Mouse (Mus musculus): ENCODE results near the gene Slc4a4. TPM values are rescaled to one million over a fixed set of nuclear protein-coding genes. Genes with fewer than 3 reads are reported as not detected.
"Not testable (repeated sequence)": the region's sequence is repeated elsewhere in the genome, so short reads cannot be mapped to it uniquely, and the experiment has no call there.

Slc4a4 gene
- total RNA-seq, 2 experiments from 2014 or later = not detected

- ATAC-seq (replicated peaks; ENCODE audit: low FRiP score, poor library complexity, severe bottlenecking) = no peak
These were observed 102.4 kb downstream of the Slc4a4 start for GRCm38 (mm10) chr5:88989018-88989417.

GRCm38 (mm10) chr5:88990196-88990747 is 103.7 kb downstream of the Slc4a4 start:
- no peak for ATAC-seq (replicated peaks; ENCODE audit: low FRiP score, poor library complexity, severe bottlenecking)

GRCm38 (mm10) chr5:88991309-88991708 is 104.7 kb downstream of the Slc4a4 start:
- ATAC-seq (replicated peaks; ENCODE audit: low FRiP score, poor library complexity, severe bottlenecking) = not testable (repeated sequence)

- no peak for ATAC-seq (replicated peaks; ENCODE audit: low FRiP score, poor library complexity, severe bottlenecking)
These were observed 107.9 kb downstream of the Slc4a4 start for GRCm38 (mm10) chr5:88994533-88994932.

- no peak for ATAC-seq (replicated peaks; ENCODE audit: low FRiP score, poor library complexity, severe bottlenecking)
These were observed 109.6 kb downstream of the Slc4a4 start for GRCm38 (mm10) chr5:88996246-88996645.

- ATAC-seq (replicated peaks; ENCODE audit: low FRiP score, poor library complexity, severe bottlenecking) = no peak
These were observed 110.7 kb downstream of the Slc4a4 start for GRCm38 (mm10) chr5:88997277-88997676.

- ATAC-seq (replicated peaks; ENCODE audit: low FRiP score, poor library complexity, severe bottlenecking) = no peak
These were observed 113.2 kb downstream of the Slc4a4 start for GRCm38 (mm10) chr5:88999793-89000192.

- ATAC-seq (replicated peaks; ENCODE audit: low FRiP score, poor library complexity, severe bottlenecking) = no peak
These were observed 114.0 kb downstream of the Slc4a4 start for GRCm38 (mm10) chr5:89000598-89000997.

GRCm38 (mm10) chr5:89010116-89010515 is 123.5 kb downstream of the Slc4a4 start:
- no peak for ATAC-seq (replicated peaks; ENCODE audit: low FRiP score, poor library complexity, severe bottlenecking)

- no peak for ATAC-seq (replicated peaks; ENCODE audit: low FRiP score, poor library complexity, severe bottlenecking)
These were observed 125.8 kb downstream of the Slc4a4 start for GRCm38 (mm10) chr5:89012456-89012855.

- no peak for ATAC-seq (replicated peaks; ENCODE audit: low FRiP score, poor library complexity, severe bottlenecking)
These were observed 128.2 kb downstream of the Slc4a4 start for GRCm38 (mm10) chr5:89014782-89015181.

GRCm38 (mm10) chr5:89015878-89016277 is 129.3 kb downstream of the Slc4a4 start:
- no peak for ATAC-seq (replicated peaks; ENCODE audit: low FRiP score, poor library complexity, severe bottlenecking)

- no peak for ATAC-seq (replicated peaks; ENCODE audit: low FRiP score, poor library complexity, severe bottlenecking)
These were observed 131.9 kb downstream of the Slc4a4 start for GRCm38 (mm10) chr5:89018537-89018936.

- ATAC-seq (replicated peaks; ENCODE audit: low FRiP score, poor library complexity, severe bottlenecking) = no peak
These were observed 137.8 kb downstream of the Slc4a4 start for GRCm38 (mm10) chr5:89024413-89024812.

GRCm38 (mm10) chr5:89027518-89028085 is 141.0 kb downstream of the Slc4a4 start:
- no peak for ATAC-seq (replicated peaks; ENCODE audit: low FRiP score, poor library complexity, severe bottlenecking)

- ATAC-seq (replicated peaks; ENCODE audit: low FRiP score, poor library complexity, severe bottlenecking) = no peak
These were observed 146.0 kb downstream of the Slc4a4 start for GRCm38 (mm10) chr5:89032647-89033046.

GRCm38 (mm10) chr5:89033256-89033655 is 146.6 kb downstream of the Slc4a4 start:
- ATAC-seq (replicated peaks; ENCODE audit: low FRiP score, poor library complexity, severe bottlenecking) = no peak

GRCm38 (mm10) chr5:89036147-89036546 is 149.5 kb downstream of the Slc4a4 start:
- ATAC-seq (replicated peaks; ENCODE audit: low FRiP score, poor library complexity, severe bottlenecking) = no peak

GRCm38 (mm10) chr5:89040814-89041213 is 154.2 kb downstream of the Slc4a4 start:
- ATAC-seq (replicated peaks; ENCODE audit: low FRiP score, poor library complexity, severe bottlenecking) = no peak

GRCm38 (mm10) chr5:89043846-89044245 is 157.2 kb downstream of the Slc4a4 start:
- ATAC-seq (replicated peaks; ENCODE audit: low FRiP score, poor library complexity, severe bottlenecking) = no peak

- no peak for ATAC-seq (replicated peaks; ENCODE audit: low FRiP score, poor library complexity, severe bottlenecking)
These were observed 158.2 kb downstream of the Slc4a4 start for GRCm38 (mm10) chr5:89044801-89045200.

- ATAC-seq (replicated peaks; ENCODE audit: low FRiP score, poor library complexity, severe bottlenecking) = no peak
These were observed 165.0 kb downstream of the Slc4a4 start for GRCm38 (mm10) chr5:89051577-89051976.
